Mouse (Mus musculus) cortical plate, adult 2 months (tissue): ENCODE results near the gene Kctd17. TPM values are rescaled to one million over a fixed set of nuclear protein-coding genes. Genes with fewer than 3 reads are reported as not detected.
A peak's percentile ranks its signal among the peaks of the same experiment; 100 is the strongest.

Experiments
- H3K27ac ChIP-seq: fragments of 200-500 bp; 2 replicates; pipeline ENCODE4 v1.5.1; 2012; ENCODE audit warnings: low read length, control low read depth, inconsistent platforms; ENCODE audit not compliant: insufficient read depth
- H3K4me1 ChIP-seq: fragments of 200-500 bp; 2 replicates; pipeline ENCODE4 v1.6.1; 2011; ENCODE audit warnings: low read length; ENCODE audit not compliant: control insufficient read depth, insufficient read depth
- H3K4me3 ChIP-seq: fragments of 200-500 bp; 2 replicates; pipeline ENCODE4 v1.5.1; 2011; ENCODE audit warnings: mild to moderate bottlenecking, low read length, control low read depth; ENCODE audit not compliant: insufficient read depth
- CTCF ChIP-seq: fragments of 200-500 bp; IDR thresholded peaks from 2 replicates; pipeline ENCODE4 v1.5.1; 2011; ENCODE audit warnings: mild to moderate bottlenecking, control low read depth, low read length; ENCODE audit not compliant: insufficient read depth; ENCODE audit errors: extremely low read depth
- POLR2A ChIP-seq: fragments of 200-500 bp; IDR thresholded peaks from 2 replicates; pipeline ENCODE4 v1.6.1; 2011; ENCODE audit warnings: mild to moderate bottlenecking, low read length, control low read depth; ENCODE audit not compliant: insufficient read depth; ENCODE audit errors: extremely low read depth
- polyA plus RNA-seq: library from polyadenylated mRNA; depleted of rRNA; stranded (reverse); fragments of >200 nt; gene quantifications from 2 replicates; pipeline ENCODE4 v1.2.3, GENCODE M21; 2012

The Kctd17 gene
- polyA plus RNA-seq, 1 experiment: 526 TPM

DNA sequence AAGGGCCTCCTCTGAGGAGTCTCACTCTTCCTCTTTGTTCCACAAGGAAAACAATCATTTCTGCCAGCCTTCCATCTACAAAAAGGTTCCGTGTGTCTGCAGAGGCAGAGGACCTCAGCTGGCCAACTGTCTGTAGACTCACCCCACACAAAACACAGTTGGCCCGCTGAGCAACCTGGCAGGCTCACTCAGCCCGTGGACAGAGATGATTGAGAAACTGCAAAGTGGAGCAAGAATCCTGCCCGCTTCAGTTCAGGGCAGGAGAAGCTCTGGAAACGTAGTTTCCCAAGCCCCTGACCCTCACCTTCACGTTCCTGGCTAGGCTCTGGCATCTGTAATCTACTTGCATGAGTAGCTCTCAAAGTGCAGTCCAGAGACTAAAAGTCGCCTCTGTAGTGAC lies 18.8 kb downstream of the Kctd17 start:
- Histone ChIP-seq H3K4me1 (no peaks in the 10 kb centered on the region), H3K4me3 (no peak overlapping the region), H3K27ac (no peak overlapping the region)
- TF ChIP-seq CTCF (no peak), POLR2A (no peak)

DNA sequence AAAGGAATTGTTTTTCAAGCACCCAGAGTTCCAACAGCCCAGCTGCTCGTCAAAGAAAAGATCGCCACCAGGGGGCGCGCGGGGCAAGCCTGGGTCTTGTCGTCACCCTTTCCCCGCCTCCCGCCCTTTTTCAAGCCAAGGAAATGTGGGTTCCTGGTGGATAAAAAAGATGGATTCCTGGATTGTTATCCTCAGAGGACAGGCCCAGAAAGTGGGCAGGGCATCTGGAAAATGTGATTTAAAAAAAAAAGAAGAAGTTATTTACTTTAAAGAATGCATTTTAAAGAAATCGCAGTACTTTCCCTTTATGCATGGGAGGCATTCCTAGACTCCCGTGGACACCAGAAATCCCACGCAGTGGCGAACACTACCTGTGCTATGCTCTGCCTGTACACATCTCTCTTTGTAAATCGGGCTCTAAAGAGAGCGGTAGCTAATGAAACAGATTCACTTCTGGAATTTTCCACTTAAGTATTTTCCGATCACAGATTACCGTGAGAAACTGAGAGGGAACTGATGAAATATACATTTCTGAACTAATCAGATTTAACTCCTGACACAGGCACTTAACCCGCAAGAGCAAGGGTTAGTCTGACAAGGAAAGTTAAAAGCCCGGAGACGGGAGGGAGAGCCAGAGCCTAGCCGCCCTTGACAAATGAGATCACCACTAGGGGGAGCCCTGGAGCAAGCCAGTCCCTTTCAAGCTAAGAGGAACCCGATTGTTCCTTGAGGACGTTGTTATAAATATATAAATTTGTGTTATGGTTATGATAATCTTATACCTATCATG lies 19.6 kb downstream of the Kctd17 start:
- H3K27ac ChIP-seq: no peak overlapping the region
- TF ChIP-seq POLR2A (no peak), CTCF (peak; percentile 83)
- H3K4me3 ChIP-seq: peak overlapping the region; percentile 18; the same call in 1 of the 2 replicates
- H3K4me1 ChIP-seq: no peaks in the 10 kb centered on the region

DNA sequence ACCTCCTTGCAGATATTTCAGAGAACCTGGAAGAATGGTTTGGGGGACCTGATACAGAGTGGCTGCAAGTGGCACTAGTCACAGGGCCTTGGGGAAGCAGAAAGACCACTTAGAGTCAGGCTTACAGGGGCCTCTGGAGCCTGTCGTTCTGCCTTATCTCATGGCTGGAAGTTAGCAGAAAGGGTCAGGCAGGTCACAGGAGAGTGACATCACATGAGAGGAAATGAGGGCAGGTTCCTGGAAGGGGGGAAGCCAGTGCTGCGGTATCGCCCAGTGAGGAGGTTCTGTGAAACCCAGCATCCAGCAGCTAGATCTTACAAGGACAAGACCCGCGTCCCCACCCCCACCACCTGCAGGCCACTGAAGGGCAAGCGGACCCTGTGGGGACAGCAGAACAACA lies 20.8 kb downstream of the Kctd17 start:
- no peak overlapping the region for H3K4me3 ChIP-seq
- H3K4me1 ChIP-seq: no peaks in the 10 kb centered on the region
- no peak overlapping the region for H3K27ac ChIP-seq
- no peak for TF ChIP-seq POLR2A
- TF ChIP-seq CTCF: no peak

- no peak overlapping the region for H3K27ac ChIP-seq
These were observed 21.5 kb downstream of the Kctd17 start for GRCm38 (mm10) chr15:78449694-78450418.

DNA sequence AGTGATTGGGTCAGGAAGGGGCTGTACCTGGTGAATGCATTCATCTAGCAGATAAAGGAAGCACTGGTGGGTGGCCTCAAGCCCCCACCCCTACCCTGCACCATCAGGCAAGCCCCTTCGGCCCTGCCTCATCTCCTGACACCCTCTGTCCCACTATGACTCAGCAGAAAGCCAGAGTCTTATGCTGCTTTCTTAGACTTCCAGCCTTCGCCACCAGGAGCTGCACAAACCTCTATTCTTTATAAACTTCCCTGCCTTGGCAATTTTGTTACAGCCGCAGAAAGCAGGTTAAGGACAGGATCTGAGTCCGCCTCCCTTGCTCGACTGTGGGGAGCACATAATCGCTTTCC lies 22.0 kb downstream of the Kctd17 start:
- H3K27ac ChIP-seq: no peak overlapping the region
- H3K4me1 ChIP-seq: no peaks in the 10 kb centered on the region
- H3K4me3 ChIP-seq: no peak overlapping the region
- TF ChIP-seq POLR2A (no peak), CTCF (no peak)

More at GRCm38 (mm10) chr15:78449694-78450418, 21.5 kb downstream of the Kctd17 start:
- H3K4me1 ChIP-seq: no peaks in the 10 kb centered on the region
- H3K4me3 ChIP-seq: no peak overlapping the region
- TF ChIP-seq POLR2A: no peak

DNA sequence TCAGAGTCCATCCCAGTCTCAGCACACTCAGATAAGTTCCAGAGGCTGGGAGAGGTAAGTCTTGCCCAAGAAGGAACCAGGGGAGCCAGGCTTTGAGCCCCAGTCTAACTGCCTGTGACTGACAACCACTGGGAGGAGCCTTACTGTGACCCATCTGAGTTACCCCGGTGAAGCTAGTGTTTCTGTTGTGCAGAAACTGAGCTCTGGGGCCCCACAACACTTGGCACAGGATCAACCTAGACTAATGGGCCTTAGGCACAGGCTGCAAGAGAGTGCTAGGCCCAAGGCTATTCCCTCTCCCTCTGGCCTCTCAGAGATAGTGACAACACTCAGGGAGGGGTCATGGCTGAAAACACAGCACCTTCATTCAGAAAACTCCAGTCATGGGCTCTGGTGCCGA lies 22.8 kb downstream of the Kctd17 start:
- Histone ChIP-seq H3K4me3 (no peak overlapping the region), H3K27ac (no peak overlapping the region), H3K4me1 (no peaks in the 10 kb centered on the region)
- TF ChIP-seq POLR2A: no peak
- no peak for TF ChIP-seq CTCF

- H3K4me1 ChIP-seq: no peaks in the 10 kb centered on the region
- TF ChIP-seq CTCF (no peak), POLR2A (no peak)
- H3K4me3 ChIP-seq: no peak overlapping the region
- no peak overlapping the region for H3K27ac ChIP-seq
These were observed 24.6 kb downstream of the Kctd17 start for GRCm38 (mm10) chr15:78452929-78453328.

DNA sequence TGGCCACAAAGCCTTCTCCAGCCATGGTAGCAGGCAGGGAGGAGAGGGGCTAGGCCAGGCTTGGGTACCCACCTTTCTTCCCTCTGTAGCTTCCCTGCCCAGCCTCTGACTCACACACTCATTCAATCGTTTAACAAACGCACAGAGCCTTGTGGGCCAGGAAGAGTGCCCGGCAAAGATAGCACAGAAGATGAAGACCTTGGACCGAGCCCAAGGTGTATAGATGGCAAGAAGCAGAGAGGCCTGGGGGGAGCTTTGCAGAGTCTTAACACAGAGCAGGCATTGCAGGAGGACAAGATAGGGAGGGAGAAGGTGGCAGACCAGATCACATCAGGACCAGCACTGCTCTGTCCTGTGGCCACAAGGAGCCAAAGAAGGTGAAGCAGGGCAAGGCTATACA lies 26.8 kb downstream of the Kctd17 start:
- H3K4me3 ChIP-seq: no peak overlapping the region
- no peaks in the 10 kb centered on the region for H3K4me1 ChIP-seq
- TF ChIP-seq POLR2A (no peak), CTCF (no peak)
- H3K27ac ChIP-seq: no peak overlapping the region

DNA sequence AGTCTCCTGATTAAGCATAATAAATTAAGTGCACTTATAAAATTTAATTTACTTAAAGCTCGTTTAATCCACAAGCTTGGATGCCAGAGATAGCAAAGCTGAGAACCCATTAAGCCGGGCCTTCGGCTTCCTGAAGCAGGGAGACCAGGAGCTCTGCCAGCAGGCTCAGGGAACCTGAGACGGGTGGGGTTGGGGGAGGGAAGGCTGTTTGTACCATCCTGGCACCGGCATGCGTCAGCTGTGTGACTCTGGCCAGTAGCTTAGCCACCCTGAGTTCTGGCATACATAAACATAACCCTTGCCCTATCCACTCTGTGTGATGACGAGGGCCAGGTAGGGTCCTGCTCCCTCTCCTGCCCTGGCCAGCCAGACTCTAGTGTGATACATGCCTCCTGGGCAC lies 27.7 kb downstream of the Kctd17 start:
- Histone ChIP-seq H3K4me1 (no peaks in the 10 kb centered on the region), H3K4me3 (no peak overlapping the region), H3K27ac (no peak overlapping the region)
- TF ChIP-seq CTCF (no peak), POLR2A (no peak)

- Histone ChIP-seq H3K27ac (no peak overlapping the region), H3K4me1 (no peaks in the 10 kb centered on the region), H3K4me3 (no peak overlapping the region)
- no peak for TF ChIP-seq CTCF
- TF ChIP-seq POLR2A: no peak
These were observed 28.8 kb downstream of the Kctd17 start for GRCm38 (mm10) chr15:78457193-78457592.
